Mouse (Mus musculus): ENCODE measurements at regions not wholly inside any gene's neighbourhood (a gene's known extent, or its start where the extent isn't known, plus 50 kb on each side); places are given as distances from the start of the nearest gene placed in this dataset.

DNA sequence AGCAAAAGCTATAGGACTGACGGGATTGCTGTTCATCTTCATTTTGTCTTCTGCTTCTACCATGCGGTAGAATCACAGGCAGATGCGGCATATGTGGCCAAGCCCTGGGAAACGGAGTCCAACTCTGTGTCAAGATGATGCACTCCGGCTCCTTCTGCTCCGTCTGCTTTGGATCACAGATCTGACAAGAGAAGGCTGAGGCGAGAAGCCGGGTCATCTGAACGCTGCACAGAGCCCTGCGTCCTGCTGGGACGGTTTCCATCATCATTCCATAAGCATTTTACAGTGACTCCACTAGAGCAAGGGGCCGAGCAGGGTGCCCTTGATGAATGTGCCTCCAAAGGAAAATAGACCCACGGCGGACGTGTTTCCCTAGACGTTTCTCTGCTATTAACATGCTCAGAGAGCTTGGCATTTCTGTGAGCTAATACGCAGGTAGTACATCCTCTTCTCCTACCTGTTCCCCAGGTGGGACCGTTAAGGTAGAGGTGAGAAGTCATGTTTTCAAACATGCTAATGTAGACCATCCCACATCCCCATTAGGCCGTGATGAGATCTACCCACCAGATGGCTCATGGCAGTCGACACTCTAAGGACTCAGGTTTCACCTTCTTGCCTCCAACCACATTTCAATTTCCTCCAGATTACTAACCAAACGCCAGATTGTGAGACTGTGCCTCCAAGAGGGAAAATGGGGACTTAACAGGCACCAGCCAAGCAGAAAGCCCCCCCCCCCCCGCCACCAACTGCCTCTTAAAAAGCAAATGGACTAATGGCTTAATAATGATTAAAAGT lies 79.6 kb downstream of the Actbl2 start:
- no peak for DNase-seq
- H3K4me1 ChIP-seq (ENCODE audit: control insufficient read depth, insufficient read depth, low read length) = no peaks in the 10 kb centered on the region; the same call in 1 of the 2 replicates
- WGBS = 30% methylated on average over 22 of the region's 22 CpGs
- H3K4me3 ChIP-seq (replicated peaks; ENCODE audit: insufficient read depth, low read depth, low read length) = no peak overlapping the region
- H3K27me3 ChIP-seq (ENCODE audit: control insufficient read depth, insufficient read depth, low read length) = no peaks in the 10 kb centered on the region
- H3K27ac ChIP-seq (ENCODE audit: insufficient read depth, low read length) = no peak overlapping the region
- TF ChIP-seq POLR2A (IDR thresholded peaks at IDR 0.05; ENCODE audit: borderline replicate concordance, insufficient read depth, low read length) = no peak

GRCm38 (mm10) chr13:111344981-111345380 lies 90.2 kb downstream of the Actbl2 start:
- Histone ChIP-seq H3K4me3 (replicated peaks; ENCODE audit: insufficient read depth, low read depth, low read length) (no peak overlapping the region), H3K27me3 (ENCODE audit: control insufficient read depth, insufficient read depth, low read length) (no peaks in the 10 kb centered on the region), H3K27ac (ENCODE audit: insufficient read depth, low read length) (no peak overlapping the region), H3K4me1 (ENCODE audit: control insufficient read depth, insufficient read depth, low read length) (no peaks in the 10 kb centered on the region)
- DNase-seq = no peak
- TF ChIP-seq POLR2A (IDR thresholded peaks at IDR 0.05; ENCODE audit: borderline replicate concordance, insufficient read depth, low read length) (no peak), CTCF (IDR thresholded peaks at IDR 0.05; ENCODE audit: borderline replicate concordance, insufficient read depth, low read depth, low read length) (no peak)
- WGBS = 67% methylated on average over 10 of the region's 10 CpGs

- H3K4me3 ChIP-seq (replicated peaks; ENCODE audit: insufficient read depth, low read depth, low read length) = no peak overlapping the region
- no peaks in the 10 kb centered on the region for H3K27me3 ChIP-seq (ENCODE audit: control insufficient read depth, insufficient read depth, low read length)
- H3K4me1 ChIP-seq (ENCODE audit: control insufficient read depth, insufficient read depth, low read length) = no peaks in the 10 kb centered on the region
- no peak for DNase-seq
- H3K27ac ChIP-seq (ENCODE audit: insufficient read depth, low read length) = no peak overlapping the region
- TF ChIP-seq CTCF (IDR thresholded peaks at IDR 0.05; ENCODE audit: borderline replicate concordance, insufficient read depth, low read depth, low read length) = no peak
- no peak for TF ChIP-seq POLR2A (IDR thresholded peaks at IDR 0.05; ENCODE audit: borderline replicate concordance, insufficient read depth, low read length)
- WGBS = 85% methylated on average over 15 of the region's 15 CpGs
These were observed 91.0 kb downstream of the Actbl2 start for GRCm38 (mm10) chr13:111345486-111346440.

- no peak for TF ChIP-seq CTCF (IDR thresholded peaks at IDR 0.05; ENCODE audit: borderline replicate concordance, insufficient read depth, low read depth, low read length)
- TF ChIP-seq POLR2A (IDR thresholded peaks at IDR 0.05; ENCODE audit: borderline replicate concordance, insufficient read depth, low read length) = no peak
- H3K4me1 ChIP-seq (ENCODE audit: control insufficient read depth, insufficient read depth, low read length) = no peaks in the 10 kb centered on the region
- H3K27ac ChIP-seq (ENCODE audit: insufficient read depth, low read length) = no peak overlapping the region
- H3K27me3 ChIP-seq (ENCODE audit: control insufficient read depth, insufficient read depth, low read length) = no peaks in the 10 kb centered on the region
- no peak for DNase-seq
- WGBS = 54% methylated on average over 9 of the region's 9 CpGs
- H3K4me3 ChIP-seq (replicated peaks; ENCODE audit: insufficient read depth, low read depth, low read length) = no peak overlapping the region
These were observed 102.0 kb downstream of the Actbl2 start for GRCm38 (mm10) chr13:111356520-111357456.

DNA sequence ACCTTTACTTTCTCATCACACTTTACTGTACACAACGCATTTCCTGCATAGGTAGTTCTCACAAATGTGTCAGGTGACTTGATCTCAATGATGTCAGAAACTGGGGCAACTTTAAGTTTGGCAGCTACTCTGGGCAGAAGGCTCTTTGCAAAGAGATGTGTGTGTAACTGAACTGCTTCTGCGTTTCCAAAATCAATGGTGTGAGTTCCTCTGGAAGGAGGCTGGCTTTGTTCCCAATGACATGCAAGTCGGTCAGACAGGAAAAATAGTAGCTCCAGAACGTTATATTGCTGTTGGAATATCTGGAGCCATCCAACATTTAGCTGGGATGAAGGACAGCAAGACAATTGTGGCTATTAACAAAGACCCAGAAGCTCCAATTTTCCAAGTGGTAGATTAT lies 106.6 kb downstream of the Actbl2 start:
- Histone ChIP-seq H3K4me1 (ENCODE audit: control insufficient read depth, insufficient read depth, low read length) (no peaks in the 10 kb centered on the region), H3K27me3 (ENCODE audit: control insufficient read depth, insufficient read depth, low read length) (no peaks in the 10 kb centered on the region), H3K4me3 (replicated peaks; ENCODE audit: insufficient read depth, low read depth, low read length) (no peak overlapping the region), H3K27ac (ENCODE audit: insufficient read depth, low read length) (no peak overlapping the region)
- TF ChIP-seq POLR2A (IDR thresholded peaks at IDR 0.05; ENCODE audit: borderline replicate concordance, insufficient read depth, low read length) (no peak), CTCF (IDR thresholded peaks at IDR 0.05; ENCODE audit: borderline replicate concordance, insufficient read depth, low read depth, low read length) (no peak)
- 29% methylated on average over 4 of the region's 4 CpGs for WGBS
- DNase-seq = no peak

- H3K27ac ChIP-seq (ENCODE audit: insufficient read depth, low read length) = no peak overlapping the region
- no peaks in the 10 kb centered on the region for H3K4me1 ChIP-seq (ENCODE audit: control insufficient read depth, insufficient read depth, low read length)
- DNase-seq = no peak
- no peaks in the 10 kb centered on the region for H3K27me3 ChIP-seq (ENCODE audit: control insufficient read depth, insufficient read depth, low read length)
- WGBS = 32% methylated on average over 5 of the region's 5 CpGs
- TF ChIP-seq POLR2A (IDR thresholded peaks at IDR 0.05; ENCODE audit: borderline replicate concordance, insufficient read depth, low read length) (no peak), CTCF (IDR thresholded peaks at IDR 0.05; ENCODE audit: borderline replicate concordance, insufficient read depth, low read depth, low read length) (no peak)
- no peak overlapping the region for H3K4me3 ChIP-seq (replicated peaks; ENCODE audit: insufficient read depth, low read depth, low read length)
These were observed 108.4 kb downstream of the Actbl2 start for GRCm38 (mm10) chr13:111363176-111363739.

GRCm38 (mm10) chr13:111366871-111367270 lies 112.1 kb downstream of the Actbl2 start:
- TF ChIP-seq CTCF (IDR thresholded peaks at IDR 0.05; ENCODE audit: borderline replicate concordance, insufficient read depth, low read depth, low read length) = no peak
- no peak for TF ChIP-seq POLR2A (IDR thresholded peaks at IDR 0.05; ENCODE audit: borderline replicate concordance, insufficient read depth, low read length)
- Histone ChIP-seq H3K4me3 (replicated peaks; ENCODE audit: insufficient read depth, low read depth, low read length) (no peak overlapping the region), H3K4me1 (ENCODE audit: control insufficient read depth, insufficient read depth, low read length) (no peaks in the 10 kb centered on the region), H3K27me3 (ENCODE audit: control insufficient read depth, insufficient read depth, low read length) (no peaks in the 10 kb centered on the region), H3K27ac (ENCODE audit: insufficient read depth, low read length) (no peak overlapping the region)
- DNase-seq = peak in 1 of 2 experiments; percentile 9
- WGBS = 41% methylated on average over 8 of the region's 8 CpGs

All from cerebellum, adult 2 months (tissue).